Mouse (Mus musculus): Measurements from ENCODE around the gene Rpl10a. TPM values are rescaled to one million over a fixed set of nuclear protein-coding genes. Genes with fewer than 3 reads are reported as not detected.

The Rpl10a gene
- polyA plus RNA-seq, 1 experiment from 2014 or later: 639 TPM

- Histone ChIP-seq H3K36me3 (no peaks in the 10 kb centered on the region), H3K27ac (no peak overlapping the region), H3K4me1 (replicated peaks) (peaks cover 11% of the 10 kb centered on the region; the same call in 1 of the 2 replicates), H3K27me3 (replicated peaks) (peaks cover 17% of the 10 kb centered on the region; the same call in 1 of the 2 replicates), H3K4me2 (replicated peaks) (no peak overlapping the region), H3K9ac (no peak overlapping the region), H3K9me3 (no peaks in the 10 kb centered on the region), H3K4me3 (replicated peaks) (no peak overlapping the region)
- 51% methylated on average over 2 of the region's 2 CpGs for WGBS
- no peak for ATAC-seq
These were observed 43.0 kb downstream of the Rpl10a start for GRCm38 (mm10) chr17:28371286-28371685.

GRCm38 (mm10) chr17:28371941-28372340, 43.7 kb downstream of the Rpl10a start:
- H3K27me3 ChIP-seq (replicated peaks): peaks cover 19% of the 10 kb centered on the region; the same call in 1 of the 2 replicates
- peaks cover 11% of the 10 kb centered on the region; the same call in 1 of the 2 replicates for H3K4me1 ChIP-seq (replicated peaks)
- no peaks in the 10 kb centered on the region for H3K36me3 ChIP-seq
- H3K27ac ChIP-seq: no peak overlapping the region
- H3K9me3 ChIP-seq: no peaks in the 10 kb centered on the region
- no peak overlapping the region for H3K4me3 ChIP-seq (replicated peaks)
- WGBS: 79% methylated on average over 1 of the region's 1 CpGs
- ATAC-seq: no peak
- H3K9ac ChIP-seq: no peak overlapping the region
- H3K4me2 ChIP-seq (replicated peaks): no peak overlapping the region

GRCm38 (mm10) chr17:28373821-28374220, 45.5 kb downstream of the Rpl10a start:
- no peaks in the 10 kb centered on the region for H3K36me3 ChIP-seq
- H3K4me2 ChIP-seq (replicated peaks): no peak overlapping the region
- no peak overlapping the region for H3K27ac ChIP-seq
- peaks cover 19% of the 10 kb centered on the region; the same call in 1 of the 2 replicates for H3K27me3 ChIP-seq (replicated peaks)
- no peak overlapping the region for H3K4me3 ChIP-seq (replicated peaks)
- H3K9me3 ChIP-seq: no peaks in the 10 kb centered on the region
- H3K9ac ChIP-seq: no peak overlapping the region
- H3K4me1 ChIP-seq (replicated peaks): peaks cover 11% of the 10 kb centered on the region; the same call in 1 of the 2 replicates
- ATAC-seq: peak; percentile 48
- WGBS: 20% methylated on average over 10 of the region's 10 CpGs

GRCm38 (mm10) chr17:28374494-28374893, 46.2 kb downstream of the Rpl10a start:
- H3K36me3 ChIP-seq: no peaks in the 10 kb centered on the region
- H3K9ac ChIP-seq: no peak overlapping the region
- WGBS: 18% methylated on average over 16 of the region's 16 CpGs
- H3K4me3 ChIP-seq (replicated peaks): no peak overlapping the region
- H3K9me3 ChIP-seq: no peaks in the 10 kb centered on the region
- no peak overlapping the region for H3K27ac ChIP-seq
- peaks cover 11% of the 10 kb centered on the region; the same call in 1 of the 2 replicates for H3K4me1 ChIP-seq (replicated peaks)
- H3K4me2 ChIP-seq (replicated peaks): no peak overlapping the region
- no peak for ATAC-seq
- peaks cover 19% of the 10 kb centered on the region; the same call in 1 of the 2 replicates for H3K27me3 ChIP-seq (replicated peaks)

- Histone ChIP-seq H3K4me3 (replicated peaks) (no peak overlapping the region; the same call in 1 of the 2 replicates), H3K9me3 (no peaks in the 10 kb centered on the region), H3K36me3 (no peaks in the 10 kb centered on the region), H3K27me3 (replicated peaks) (peaks cover 19% of the 10 kb centered on the region; the same call in 1 of the 2 replicates), H3K4me1 (replicated peaks) (peaks cover 11% of the 10 kb centered on the region; the same call in 1 of the 2 replicates), H3K27ac (no peak overlapping the region), H3K9ac (peak overlapping the region; percentile 13; the same call in 1 of the 2 replicates), H3K4me2 (replicated peaks) (peak overlapping the region; percentile 31)
- peak; percentile 69 for ATAC-seq
- 9% methylated on average over 17 of the region's 17 CpGs for WGBS
These were observed 47.4 kb downstream of the Rpl10a start for GRCm38 (mm10) chr17:28375592-28376061.

GRCm38 (mm10) chr17:28380255-28380654, 52.0 kb downstream of the Rpl10a start:
- no peak overlapping the region for H3K27ac ChIP-seq
- H3K9me3 ChIP-seq: no peaks in the 10 kb centered on the region
- H3K36me3 ChIP-seq: no peaks in the 10 kb centered on the region
- no peak overlapping the region for H3K4me3 ChIP-seq (replicated peaks)
- no peak overlapping the region for H3K4me2 ChIP-seq (replicated peaks)
- no peak for ATAC-seq
- H3K27me3 ChIP-seq (replicated peaks): peaks cover 9% of the 10 kb centered on the region; the same call in 1 of the 2 replicates
- WGBS: 13% methylated on average over 6 of the region's 6 CpGs
- H3K9ac ChIP-seq: no peak overlapping the region
- peaks cover 8% of the 10 kb centered on the region; the same call in 1 of the 2 replicates for H3K4me1 ChIP-seq (replicated peaks)

Other genes with a start within 250 kb of the Rpl10a start
- gene Tcp11, start 247.8 kb upstream of the Rpl10a start, polyA plus RNA-seq (2015; fragmentation: Nextera tagmentation; extraction: Ambion mirVana): 1.2 and 1.6 TPM in 2 replicates
- gene Scube3, start 186.3 kb upstream of the Rpl10a start, polyA plus RNA-seq (2015; fragmentation: Nextera tagmentation; extraction: Ambion mirVana): 2.0 and 2.5 TPM in 2 replicates
- 25.7 and 28.1 TPM in 2 replicates for gene Zfp523, start 151.3 kb upstream of the Rpl10a start, polyA plus RNA-seq (2015; fragmentation: Nextera tagmentation; extraction: Ambion mirVana)
- gene Def6, start 120.7 kb upstream of the Rpl10a start, polyA plus RNA-seq (2015; fragmentation: Nextera tagmentation; extraction: Ambion mirVana): 3.4 and 4.3 TPM in 2 replicates
- 1.8 and 1.9 TPM in 2 replicates for gene Ppard, start 95.8 kb upstream of the Rpl10a start, polyA plus RNA-seq (2015; fragmentation: Nextera tagmentation; extraction: Ambion mirVana)
- 22.7 and 29.8 TPM in 2 replicates for gene Fance, start 15.0 kb upstream of the Rpl10a start, polyA plus RNA-seq (2015; fragmentation: Nextera tagmentation; extraction: Ambion mirVana)
- 8.9 and 10.0 TPM in 2 replicates for gene Tead3, start 22.3 kb downstream of the Rpl10a start, polyA plus RNA-seq (2015; fragmentation: Nextera tagmentation; extraction: Ambion mirVana)
- gene Tulp1, start 36.8 kb downstream of the Rpl10a start, polyA plus RNA-seq (2015; fragmentation: Nextera tagmentation; extraction: Ambion mirVana): 3.6 and 4.1 TPM in 2 replicates
- gene Fkbp5, start 189.1 kb downstream of the Rpl10a start, polyA plus RNA-seq (2015; fragmentation: Nextera tagmentation; extraction: Ambion mirVana): 25.9 and 26.6 TPM in 2 replicates
- not detected in 2 replicates for gene Armc12, start 202.3 kb downstream of the Rpl10a start, polyA plus RNA-seq (2015; fragmentation: Nextera tagmentation; extraction: Ambion mirVana)
- not detected in 2 replicates for gene Clpsl2, start 220.9 kb downstream of the Rpl10a start, polyA plus RNA-seq (2015; fragmentation: Nextera tagmentation; extraction: Ambion mirVana)
- gene Clps, start 232.3 kb downstream of the Rpl10a start, polyA plus RNA-seq (2015; fragmentation: Nextera tagmentation; extraction: Ambion mirVana): 958 and 2,971 TPM in 2 replicates
- gene Lhfpl5, start 247.2 kb downstream of the Rpl10a start, polyA plus RNA-seq (2015; fragmentation: Nextera tagmentation; extraction: Ambion mirVana): 1.3 and 1.8 TPM in 2 replicates